Mouse (Mus musculus): ENCODE results near the gene Ndufs2. TPM values are rescaled to one million over a fixed set of nuclear protein-coding genes. Genes with fewer than 3 reads are reported as not detected.

Gene Ndufs2
- 129 and 207 TPM in 2 replicates for polyA plus RNA-seq (2021; fragmentation: Nextera tagmentation)
- long read RNA-seq, experiment 1, transcript Ndufs2-201 (13 exons, 1,623 nt): major isoform, 938 of 1,014 reads
- long read RNA-seq, experiment 1, partial matches to known transcripts: 35 of 1,014 reads
- long read RNA-seq, experiment 1, other reads (novel, unspliced or antisense): 39 of 1,014 reads
- long read RNA-seq, experiment 2, transcript Ndufs2-201 (13 exons, 1,623 nt): major isoform, 55 of 117 reads
- long read RNA-seq, experiment 2, partial matches to known transcripts: 59 of 117 reads
- long read RNA-seq, experiment 2, other reads (novel, unspliced or antisense): 3 of 117 reads

GRCm38 (mm10) chr1:171250680-171251593, at the start of gene Ndufs2:
Gene Ndufs2, minus strand, starts transcription at chr1:171251388.

GRCm38 (mm10) chr1:171294298-171295062, 43.3 kb upstream of the Ndufs2 start, which contains the start of gene Ufc1:
Gene Ufc1, minus strand, starts transcription at chr1:171295024.

GRCm38 (mm10) chr1:171287136-171288081, 36.2 kb upstream of the Ndufs2 start, which contains the start of gene Usp21:
Gene Usp21, minus strand, starts transcription at chr1:171287991.

GRCm38 (mm10) chr1:171280916-171281527, 29.8 kb upstream of the Ndufs2 start, which contains the start of gene Ppox:
Gene Ppox, minus strand, starts transcription at chr1:171281186.

GRCm38 (mm10) chr1:171269848-171270572, 18.8 kb upstream of the Ndufs2 start, which contains the start of gene B4galt3:
Gene B4galt3, plus strand, starts transcription at chr1:171270328.

GRCm38 (mm10) chr1:171249913-171250600, 1.1 kb downstream of the Ndufs2 start, which contains the start of gene Adamts4:
Gene Adamts4, plus strand, starts transcription at chr1:171250421.

GRCm38 (mm10) chr1:171234126-171234525, 17.1 kb downstream of the Ndufs2 start, which contains the start of gene Fcer1g:
Gene Fcer1g, minus strand, starts transcription at chr1:171234365.

GRCm38 (mm10) chr1:171224857-171225256, 26.3 kb downstream of the Ndufs2 start, which contains the start of gene Apoa2:
Gene Apoa2, plus strand, starts transcription at chr1:171225054.

GRCm38 (mm10) chr1:171222238-171223155, 28.7 kb downstream of the Ndufs2 start, which contains the start of gene Tomm40l:
Gene Tomm40l, minus strand, starts transcription at chr1:171222514.

GRCm38 (mm10) chr1:171213801-171214496, 37.2 kb downstream of the Ndufs2 start, which contains the start of gene Nr1i3:
Gene Nr1i3, plus strand, starts transcription at chr1:171213970.

GRCm38 (mm10) chr1:171195887-171196397, 55.2 kb downstream of the Ndufs2 start, which contains the start of gene Pcp4l1:
Gene Pcp4l1, minus strand, starts transcription at chr1:171196268.

Other genes starting within 250 kb of the Ndufs2 start
- 0.23 and 0.37 TPM in 2 replicates for gene Fcgr4, start 232.5 kb downstream of the Ndufs2 start, polyA plus RNA-seq (2021; fragmentation: Nextera tagmentation)
- gene Fcgr3, start 186.5 kb downstream of the Ndufs2 start, polyA plus RNA-seq (2021; fragmentation: Nextera tagmentation): 27.1 and 27.8 TPM in 2 replicates
- gene Cfap126, start 137.5 kb downstream of the Ndufs2 start, polyA plus RNA-seq (2021; fragmentation: Nextera tagmentation): 1.7 and 2.8 TPM in 2 replicates
- 62.8 and 68.4 TPM in 2 replicates for gene Sdhc, start 100.8 kb downstream of the Ndufs2 start, polyA plus RNA-seq (2021; fragmentation: Nextera tagmentation)
- gene Mpz, start 100.7 kb downstream of the Ndufs2 start, polyA plus RNA-seq (2021; fragmentation: Nextera tagmentation): 0.10 and 0.14 TPM in 2 replicates
- gene Pcp4l1, start 55.1 kb downstream of the Ndufs2 start, polyA plus RNA-seq (2021; fragmentation: Nextera tagmentation): 128 and 132 TPM in 2 replicates
- 0.09 and 0.15 TPM in 2 replicates for gene Nr1i3, start 37.4 kb downstream of the Ndufs2 start, polyA plus RNA-seq (2021; fragmentation: Nextera tagmentation)
- gene Tomm40l, start 28.9 kb downstream of the Ndufs2 start, polyA plus RNA-seq (2021; fragmentation: Nextera tagmentation): 89.4 and 110 TPM in 2 replicates
- 3.2 and 4.7 TPM in 2 replicates for gene Apoa2, start 26.3 kb downstream of the Ndufs2 start, polyA plus RNA-seq (2021; fragmentation: Nextera tagmentation)
- 94.0 and 105 TPM in 2 replicates for gene Fcer1g, start 17.0 kb downstream of the Ndufs2 start, polyA plus RNA-seq (2021; fragmentation: Nextera tagmentation)
- gene Adamts4, start 967 bp downstream of the Ndufs2 start, polyA plus RNA-seq (2021; fragmentation: Nextera tagmentation): 4.4 and 4.5 TPM in 2 replicates
- gene B4galt3, start 18.9 kb upstream of the Ndufs2 start, polyA plus RNA-seq (2021; fragmentation: Nextera tagmentation): 53.3 and 58.3 TPM in 2 replicates
- gene Ppox, start 29.8 kb upstream of the Ndufs2 start, polyA plus RNA-seq (2021; fragmentation: Nextera tagmentation): 9.7 and 14.4 TPM in 2 replicates
- 39.2 and 44.6 TPM in 2 replicates for gene Usp21, start 36.6 kb upstream of the Ndufs2 start, polyA plus RNA-seq (2021; fragmentation: Nextera tagmentation)
- 171 and 203 TPM in 2 replicates for gene Ufc1, start 43.6 kb upstream of the Ndufs2 start, polyA plus RNA-seq (2021; fragmentation: Nextera tagmentation)
- gene Dedd, start 77.8 kb upstream of the Ndufs2 start, polyA plus RNA-seq (2021; fragmentation: Nextera tagmentation): 35.3 and 38.1 TPM in 2 replicates
- gene Nit1, start 94.3 kb upstream of the Ndufs2 start, polyA plus RNA-seq (2021; fragmentation: Nextera tagmentation): 32.0 and 41.0 TPM in 2 replicates
- gene Pfdn2, start 94.3 kb upstream of the Ndufs2 start, polyA plus RNA-seq (2021; fragmentation: Nextera tagmentation): 136 and 195 TPM in 2 replicates
- 9.3 and 10.6 TPM in 2 replicates for gene Klhdc9, start 109.4 kb upstream of the Ndufs2 start, polyA plus RNA-seq (2021; fragmentation: Nextera tagmentation)
- 1.9 and 2.0 TPM in 2 replicates for gene Nectin4, start 118.7 kb upstream of the Ndufs2 start, polyA plus RNA-seq (2021; fragmentation: Nextera tagmentation)
- gene Arhgap30, start 137.6 kb upstream of the Ndufs2 start, polyA plus RNA-seq (2021; fragmentation: Nextera tagmentation): 0.60 and 0.85 TPM in 2 replicates
- gene Usf1, start 159.9 kb upstream of the Ndufs2 start, polyA plus RNA-seq (2021; fragmentation: Nextera tagmentation): 37.9 and 48.2 TPM in 2 replicates
- 1.2 and 1.9 TPM in 2 replicates for gene Tstd1, start 167.5 kb upstream of the Ndufs2 start, polyA plus RNA-seq (2021; fragmentation: Nextera tagmentation)
- 8.6 TPM in 2 replicates for gene F11r, start 186.1 kb upstream of the Ndufs2 start, polyA plus RNA-seq (2021; fragmentation: Nextera tagmentation)